Mouse (Mus musculus): Measurements from ENCODE around the gene Faah. TPM values are rescaled to one million over a fixed set of nuclear protein-coding genes. Genes with fewer than 3 reads are reported as not detected.

The Faah gene
- total RNA-seq, 1 experiment: 5.9 TPM

DNA sequence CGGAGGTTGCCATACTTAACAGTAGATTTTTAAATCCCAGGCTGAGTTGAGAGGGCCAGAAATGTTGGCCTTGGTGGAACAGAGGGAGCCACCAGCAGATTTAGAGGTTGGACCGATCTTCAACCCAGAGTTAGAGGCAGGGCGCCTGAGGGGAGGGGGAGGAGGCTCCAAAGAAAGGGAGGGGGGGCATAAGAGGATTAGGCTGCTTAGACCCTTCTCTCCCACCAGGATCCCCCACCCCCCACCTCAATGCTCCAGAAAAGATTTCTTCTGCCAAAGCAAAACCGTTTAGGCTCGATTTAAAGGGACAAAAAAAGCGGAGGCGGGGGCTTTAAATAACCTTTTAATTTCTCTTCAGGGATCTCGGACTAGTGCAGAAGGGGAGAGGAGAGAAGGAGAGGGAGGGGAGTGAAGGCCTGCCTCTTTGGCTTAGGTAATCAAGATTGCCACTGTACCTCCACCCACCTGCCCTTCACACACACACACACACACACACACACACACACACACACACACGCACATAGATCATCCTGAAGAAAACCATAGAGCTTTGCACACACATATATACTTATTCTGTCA, 76.4 kb downstream of the Faah start:
- TF ChIP-seq MAFK (IDR thresholded peaks at IDR 0.05; ENCODE audit: insufficient read depth, low read depth, low read length) (no peak), ZC3H11A (IDR thresholded peaks at IDR 0.05; ENCODE audit: borderline replicate concordance, low read depth, low read length) (no peak), HCFC1 (IDR thresholded peaks at IDR 0.05; ENCODE audit: borderline replicate concordance, insufficient read depth, low read length) (no peak), ZNF384 (IDR thresholded peaks at IDR 0.05; ENCODE audit: low read depth, low read length) (no peak), CHD2 (IDR thresholded peaks at IDR 0.05; ENCODE audit: low read depth, low read length) (no peak)
- Histone ChIP-seq H3K4me3 (ENCODE audit: insufficient read depth in 1 of 2, low read depth in 1 of 2, low read length in 2 of 2, poor library complexity in 1 of 2, severe bottlenecking in 1 of 2) (no peak overlapping the region), H3K9me3 (ENCODE audit: control insufficient read depth, insufficient read depth, low read depth, low read length) (no peaks in the 10 kb centered on the region), H3K4me1 (ENCODE audit: control insufficient read depth in 2 of 2, insufficient read depth in 2 of 2, low read length in 2 of 2, poor library complexity in 1 of 2) (peaks cover 0 to 10% of the 10 kb centered on the region in 2 experiments; a peak in 1 of 4 replicates), H3K36me3 (ENCODE audit: control insufficient read depth, insufficient read depth, low read length, poor library complexity, severe bottlenecking) (no peaks in the 10 kb centered on the region), H3K9ac (ENCODE audit: insufficient read depth, low read depth, low read length, poor library complexity, severe bottlenecking) (no peak overlapping the region), H3K27ac (ENCODE audit: insufficient read depth, low read depth, low read length, poor library complexity, severe bottlenecking) (no peak overlapping the region)
- no peak for DNase-seq (ENCODE audit: low read depth, low spot score)
- in situ Hi-C loops (cut with MboI; ENCODE audit: low sequenced_read_pairs in 2 of 2, unreplicated experiment in 2 of 2): loop anchor here (25.0 kb wide), 2 partner anchors 879 to 1029 kb away; partner anchors contain the start of genes Tal1 (in 2 of the 2) and Foxd2 (in 1 of the 2)

DNA sequence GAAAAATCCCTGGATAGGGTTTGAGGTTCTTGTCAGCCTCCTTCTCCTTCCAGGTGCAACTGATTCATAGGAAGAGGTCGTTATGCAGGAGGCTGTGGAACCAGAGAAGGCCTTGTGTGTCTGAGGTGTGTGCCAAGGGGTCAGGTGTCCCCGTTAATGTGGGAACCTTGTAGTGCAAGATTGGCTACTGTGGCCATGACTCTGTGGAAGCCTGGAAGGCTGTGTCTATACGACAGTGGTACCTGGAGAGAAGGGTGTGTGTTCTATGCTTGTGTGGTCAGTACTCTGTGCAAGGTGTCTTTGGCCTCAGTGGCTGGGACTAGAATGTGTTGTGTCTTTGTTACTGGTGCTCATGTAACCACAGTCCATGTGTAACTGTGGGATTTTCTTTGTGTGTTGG, 77.0 kb downstream of the Faah start:
- Histone ChIP-seq H3K27ac (ENCODE audit: insufficient read depth, low read depth, low read length, poor library complexity, severe bottlenecking) (no peak overlapping the region), H3K9me3 (ENCODE audit: control insufficient read depth, insufficient read depth, low read depth, low read length) (no peaks in the 10 kb centered on the region), H3K36me3 (ENCODE audit: control insufficient read depth, insufficient read depth, low read length, poor library complexity, severe bottlenecking) (no peaks in the 10 kb centered on the region), H3K4me1 (ENCODE audit: control insufficient read depth in 2 of 2, insufficient read depth in 2 of 2, low read length in 2 of 2, poor library complexity in 1 of 2) (peaks cover 0 to 10% of the 10 kb centered on the region in 2 experiments; a peak in 1 of 4 replicates), H3K9ac (ENCODE audit: insufficient read depth, low read depth, low read length, poor library complexity, severe bottlenecking) (no peak overlapping the region), H3K4me3 (ENCODE audit: insufficient read depth in 1 of 2, low read depth in 1 of 2, low read length in 2 of 2, poor library complexity in 1 of 2, severe bottlenecking in 1 of 2) (no peak overlapping the region)
- DNase-seq (ENCODE audit: low read depth, low spot score): no peak
- in situ Hi-C loops (cut with MboI; ENCODE audit: low sequenced_read_pairs in 2 of 2, unreplicated experiment in 2 of 2): loop anchor here (25.0 kb wide), 2 partner anchors 878 to 1028 kb away; partner anchors contain the start of genes Tal1 (in 2 of the 2) and Foxd2 (in 1 of the 2)
- TF ChIP-seq MAFK (IDR thresholded peaks at IDR 0.05; ENCODE audit: insufficient read depth, low read depth, low read length) (no peak), ZNF384 (IDR thresholded peaks at IDR 0.05; ENCODE audit: low read depth, low read length) (no peak), CHD2 (IDR thresholded peaks at IDR 0.05; ENCODE audit: low read depth, low read length) (no peak)

DNA sequence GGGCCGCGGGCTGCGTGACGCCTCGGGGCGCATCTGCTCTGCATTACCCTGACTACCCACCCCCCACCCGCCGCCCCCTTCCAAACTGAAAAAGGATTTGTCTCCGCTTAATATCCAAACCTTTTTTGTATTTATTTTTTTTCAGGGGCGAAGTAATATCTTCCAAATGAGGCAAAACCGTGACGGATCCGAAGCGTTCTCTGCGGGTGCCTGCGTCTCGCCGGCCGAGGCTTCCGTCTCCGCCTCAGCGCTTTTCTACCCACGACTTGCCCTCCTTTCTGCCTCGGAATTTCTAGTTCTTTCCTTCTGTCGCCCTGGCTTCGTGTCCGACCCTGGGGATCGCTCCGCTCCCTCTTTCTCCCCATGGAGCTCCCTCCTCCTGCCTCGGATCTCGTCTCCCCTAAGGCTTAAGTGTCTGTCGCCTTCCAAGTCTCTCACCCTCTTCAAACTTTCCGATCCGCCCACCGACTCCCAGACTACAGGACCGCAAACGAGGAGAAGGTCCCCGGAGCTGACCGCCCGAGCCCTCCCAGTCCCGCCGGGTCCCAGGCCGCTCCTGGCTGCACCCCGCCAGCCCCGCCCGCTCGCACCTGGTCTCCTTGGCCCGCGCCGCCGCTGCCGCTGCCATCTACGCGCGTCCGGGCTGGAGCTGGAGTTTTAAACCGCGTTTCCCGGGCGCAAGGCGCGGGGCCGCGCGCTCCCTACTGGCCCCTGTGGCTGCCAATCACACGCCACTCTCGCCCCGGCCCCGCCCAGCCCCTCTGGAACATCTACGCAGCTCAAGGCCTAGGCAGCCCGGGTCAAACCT, 78.2 kb downstream of the Faah start, which contains the start of gene Dmbx1:
Dmbx1 (minus strand) TSS at position 632 of the 808 bp plus-strand sequence.
- DNase-seq (ENCODE audit: low read depth, low spot score): peak; percentile 65

DNA sequence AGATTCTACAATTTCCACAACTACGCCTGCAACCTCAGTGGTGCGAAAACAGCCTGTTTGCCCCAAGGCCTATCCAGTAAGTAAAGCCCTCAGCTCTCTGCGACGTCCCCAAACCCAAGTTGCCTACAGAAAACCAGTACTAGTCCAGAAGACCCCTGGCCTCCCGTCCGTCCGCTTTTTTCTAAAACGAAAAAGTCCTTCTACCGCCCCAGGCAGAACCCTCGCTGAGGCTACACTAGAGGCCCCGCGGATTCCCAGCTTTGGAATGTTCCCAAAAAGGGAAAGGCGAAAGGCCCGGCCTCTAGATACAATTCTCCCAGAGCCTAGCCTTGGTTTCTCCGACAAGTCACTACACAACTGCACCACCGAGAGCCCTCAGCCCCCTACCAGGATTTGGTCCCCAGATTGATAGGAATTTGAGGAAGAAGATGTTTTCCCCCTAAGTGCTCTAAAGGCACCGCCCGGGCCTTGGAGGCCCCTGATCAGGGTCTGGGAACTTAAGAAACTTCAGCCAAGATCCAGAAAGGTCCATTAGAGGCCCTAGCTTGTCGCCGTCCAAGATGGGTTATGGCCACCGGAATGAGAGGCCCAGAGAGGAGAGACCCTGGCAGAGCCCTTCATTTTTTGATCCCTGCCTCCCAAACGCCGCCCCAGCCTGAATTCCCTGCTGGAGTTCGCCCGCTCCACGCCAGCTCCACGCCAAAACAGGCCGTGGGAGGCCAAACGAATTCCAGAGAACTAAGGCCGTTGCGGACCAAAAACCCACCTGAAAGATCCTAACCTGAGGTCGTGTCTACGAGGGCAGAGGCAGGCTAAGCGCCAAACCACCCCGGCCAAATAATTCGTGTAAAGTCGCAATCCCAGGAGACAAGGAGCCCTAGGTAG, 79.2 kb downstream of the Faah start:
- H3K27ac ChIP-seq (ENCODE audit: insufficient read depth, low read depth, low read length, poor library complexity, severe bottlenecking): no peak overlapping the region
- in situ Hi-C loops (cut with MboI; ENCODE audit: low sequenced_read_pairs in 2 of 2, unreplicated experiment in 2 of 2): loop anchor here (10.0 to 25.0 kb wide), 3 partner anchors 876 to 1034 kb away; partner anchors contain the start of genes Foxd2 (in 2 of the 2) and Tal1 (in 2 of the 2)
- no peaks in the 10 kb centered on the region for H3K36me3 ChIP-seq (ENCODE audit: control insufficient read depth, insufficient read depth, low read length, poor library complexity, severe bottlenecking)
- peaks cover 0 to 8% of the 10 kb centered on the region in 2 experiments; a peak in 1 of 4 replicates for H3K4me1 ChIP-seq (ENCODE audit: control insufficient read depth in 2 of 2, insufficient read depth in 2 of 2, low read length in 2 of 2, poor library complexity in 1 of 2)
- no peak overlapping the region for H3K9ac ChIP-seq (ENCODE audit: insufficient read depth, low read depth, low read length, poor library complexity, severe bottlenecking)
- TF ChIP-seq MAFK (IDR thresholded peaks at IDR 0.05; ENCODE audit: insufficient read depth, low read depth, low read length) (no peak), CHD2 (IDR thresholded peaks at IDR 0.05; ENCODE audit: low read depth, low read length) (no peak), HCFC1 (IDR thresholded peaks at IDR 0.05; ENCODE audit: borderline replicate concordance, insufficient read depth, low read length) (no peak), ZNF384 (IDR thresholded peaks at IDR 0.05; ENCODE audit: low read depth, low read length) (no peak)
- peak overlapping the region; percentile 68 to 72; a peak in 1 of 4 replicates for H3K4me3 ChIP-seq (ENCODE audit: insufficient read depth in 1 of 2, low read depth in 1 of 2, low read length in 2 of 2, poor library complexity in 1 of 2, severe bottlenecking in 1 of 2)
- no peaks in the 10 kb centered on the region for H3K9me3 ChIP-seq (ENCODE audit: control insufficient read depth, insufficient read depth, low read depth, low read length)
- DNase-seq (ENCODE audit: low read depth, low spot score): no peak

More for the DNA sequence above, 78.2 kb downstream of the Faah start, which contains the start of gene Dmbx1:
- peak within 1 kb of the TSS; percentile 63 for H3K9ac ChIP-seq (ENCODE audit: insufficient read depth, low read depth, low read length, poor library complexity, severe bottlenecking)
- H3K4me3 ChIP-seq (ENCODE audit: insufficient read depth in 1 of 2, low read depth in 1 of 2, low read length in 2 of 2, poor library complexity in 1 of 2, severe bottlenecking in 1 of 2): peak within 1 kb of the TSS; percentile 68 to 72
- H3K9me3 ChIP-seq (ENCODE audit: control insufficient read depth, insufficient read depth, low read depth, low read length): no peaks in the 10 kb centered on the region
- H3K27ac ChIP-seq (ENCODE audit: insufficient read depth, low read depth, low read length, poor library complexity, severe bottlenecking): no peak within 1 kb of the TSS
- in situ Hi-C loops (cut with MboI; ENCODE audit: low sequenced_read_pairs in 2 of 2, unreplicated experiment in 2 of 2): loop anchor here (10.0 to 25.0 kb wide), 3 partner anchors 877 to 1035 kb away; partner anchors contain the start of genes Foxd2 (in 2 of the 2) and Tal1 (in 2 of the 2)
- H3K4me1 ChIP-seq (ENCODE audit: control insufficient read depth in 2 of 2, insufficient read depth in 2 of 2, low read length in 2 of 2, poor library complexity in 1 of 2): peaks cover 0 to 10% of the 10 kb centered on the region in 2 experiments; a peak in 1 of 4 replicates
- TF ChIP-seq CHD2 (IDR thresholded peaks at IDR 0.05; ENCODE audit: low read depth, low read length): peak; percentile 54; the same call in 1 of the 2 replicates
- no peak for TF ChIP-seq ZNF384 (IDR thresholded peaks at IDR 0.05; ENCODE audit: low read depth, low read length)
- H3K36me3 ChIP-seq (ENCODE audit: control insufficient read depth, insufficient read depth, low read length, poor library complexity, severe bottlenecking): no peaks in the 10 kb centered on the region

Data from ES-E14 (cell line).